Mouse (Mus musculus) embryo, embryonic 10.5 days (tissue): ENCODE measurements around the gene Gm20458.
A peak's percentile ranks its signal among the peaks of the same experiment; 100 is the strongest.

Experiments
- DNase-seq: peaks from one replicate; pipeline ENCODE4 v3.0.0-alpha.2; 2015; ENCODE audit warnings: low spot score

The Gm20458 gene

DNA sequence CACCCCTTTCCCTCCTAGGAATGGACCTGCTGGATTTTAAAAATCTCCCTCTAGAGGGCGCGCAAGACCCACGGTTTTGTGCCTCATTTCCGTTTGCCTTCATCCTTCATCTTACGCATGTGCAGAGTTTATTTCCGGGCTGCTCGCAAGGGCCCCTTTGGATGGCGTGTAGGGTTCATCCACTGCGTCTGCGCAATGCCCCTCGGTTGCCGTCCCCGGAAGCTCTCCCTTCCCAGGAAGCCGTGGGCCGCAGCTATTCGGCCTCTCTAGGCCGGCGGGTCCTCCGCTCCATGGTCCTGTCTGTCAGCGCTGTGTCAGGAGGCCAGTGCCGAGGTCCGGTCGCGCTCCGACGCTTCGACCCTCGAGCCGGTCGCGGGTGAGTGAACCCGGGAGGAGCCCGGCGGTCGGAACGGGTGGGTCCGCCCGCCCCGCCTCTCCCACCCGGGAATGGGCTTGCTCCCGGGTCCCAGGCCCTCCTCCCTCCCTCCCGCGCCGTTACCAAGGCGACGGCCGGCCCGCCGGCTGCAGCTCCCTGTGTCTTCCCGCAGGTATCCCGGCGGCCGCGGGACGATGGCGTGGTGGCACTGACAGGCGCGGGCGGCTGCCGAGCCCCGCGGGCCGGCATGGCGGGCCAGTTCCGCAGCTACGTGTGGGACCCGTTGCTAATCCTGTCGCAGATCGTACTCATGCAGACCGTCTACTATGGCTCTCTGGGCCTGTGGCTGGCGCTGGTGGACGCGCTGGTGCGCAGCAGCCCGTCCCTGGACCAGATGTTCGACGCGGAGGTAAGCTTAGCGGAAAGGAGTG lies at the start of gene Gm20458:
Gene Gm20458, plus strand, starts transcription at position 223 of the 807 bp plus-strand sequence.
- peak; percentile 98 for DNase-seq

DNA sequence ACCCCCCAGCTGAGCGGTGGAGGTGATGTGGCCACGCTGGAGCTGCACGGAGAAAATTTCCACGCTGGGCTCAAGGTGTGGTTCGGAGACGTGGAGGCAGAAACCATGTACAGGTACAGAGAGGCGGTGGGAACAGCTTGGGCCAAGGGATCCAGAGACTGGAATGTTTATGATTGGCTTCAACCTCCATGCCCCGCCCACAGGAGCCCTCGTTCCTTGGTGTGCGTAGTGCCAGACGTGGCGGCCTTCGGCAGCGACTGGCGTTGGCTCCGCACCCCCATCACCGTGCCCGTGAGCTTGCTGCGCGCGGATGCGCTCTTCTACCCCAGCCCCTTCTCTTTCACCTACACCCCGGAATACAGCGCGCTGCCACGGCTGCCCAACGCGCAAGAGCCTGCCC lies 46.6 kb upstream of the Gm20458 start:
- no peak for DNase-seq

DNA sequence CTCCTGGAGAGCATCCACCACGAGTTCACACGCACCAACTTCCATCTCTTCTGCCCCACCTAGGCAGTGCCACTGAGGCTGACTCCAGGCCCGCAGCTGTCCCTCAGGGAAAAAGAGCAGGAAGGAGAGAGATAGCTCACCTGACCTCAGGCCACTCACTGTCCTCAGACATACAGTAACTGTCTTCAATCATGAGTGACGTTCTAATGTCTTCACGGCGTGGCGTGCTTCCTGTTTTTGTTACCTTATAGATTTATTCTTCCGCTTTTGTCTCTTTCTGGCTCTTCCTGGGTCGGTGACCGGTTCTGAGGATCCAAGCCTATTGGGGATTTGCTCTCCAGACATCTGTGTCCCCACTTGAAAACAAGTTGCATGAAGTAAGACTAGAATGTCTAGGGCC lies 46.2 kb upstream of the Gm20458 start:
- DNase-seq, result no peak

DNA sequence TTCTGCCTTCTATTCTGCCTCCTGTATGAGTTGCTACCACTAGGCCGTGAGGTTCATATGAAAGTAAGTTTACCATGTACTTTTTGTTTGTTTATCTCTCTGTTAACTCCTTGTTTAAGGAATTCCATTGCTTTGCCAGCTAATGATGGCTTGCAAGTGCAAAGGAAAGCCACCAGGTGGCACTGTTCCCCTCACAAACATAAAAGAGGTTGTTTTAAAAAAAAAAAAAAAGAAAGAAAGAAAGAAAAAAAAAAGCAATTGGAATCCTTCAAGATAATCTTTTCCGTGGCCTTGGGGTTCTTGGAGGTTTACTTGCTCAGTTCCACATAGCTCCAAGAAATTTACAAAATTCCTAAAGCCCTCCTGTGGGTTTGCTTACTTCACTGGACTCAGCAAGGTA lies 43.6 kb upstream of the Gm20458 start:
- DNase-seq, result peak; percentile 68

DNA sequence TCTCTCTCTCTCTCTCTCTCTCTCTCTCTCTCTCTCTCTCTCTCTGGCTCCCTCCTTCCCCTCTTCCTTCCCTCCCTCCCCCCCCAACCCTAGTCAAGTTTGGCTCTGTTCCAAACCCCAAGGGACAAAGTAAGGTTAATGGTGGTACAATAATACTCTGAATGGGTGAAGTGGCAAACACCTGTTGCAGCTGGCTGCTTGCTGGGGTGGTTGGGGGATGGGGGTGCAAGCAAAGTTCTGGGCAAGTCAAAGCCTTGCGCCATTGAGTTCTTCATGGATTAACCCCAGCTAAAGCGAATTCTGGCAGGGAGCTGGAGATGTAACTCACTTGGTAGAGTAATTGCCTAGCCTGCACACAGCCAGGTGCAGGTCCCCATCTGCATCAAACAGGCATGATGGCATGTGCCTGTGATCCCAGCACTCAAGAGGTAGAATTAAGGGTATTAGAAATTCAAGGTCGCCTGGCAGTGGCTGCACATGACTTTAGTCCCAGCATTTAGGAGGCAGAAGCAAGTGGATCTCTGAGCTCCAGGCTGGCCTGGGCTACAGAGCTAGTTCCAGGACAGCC lies 42.4 kb upstream of the Gm20458 start:
- DNase-seq, result no peak

DNA sequence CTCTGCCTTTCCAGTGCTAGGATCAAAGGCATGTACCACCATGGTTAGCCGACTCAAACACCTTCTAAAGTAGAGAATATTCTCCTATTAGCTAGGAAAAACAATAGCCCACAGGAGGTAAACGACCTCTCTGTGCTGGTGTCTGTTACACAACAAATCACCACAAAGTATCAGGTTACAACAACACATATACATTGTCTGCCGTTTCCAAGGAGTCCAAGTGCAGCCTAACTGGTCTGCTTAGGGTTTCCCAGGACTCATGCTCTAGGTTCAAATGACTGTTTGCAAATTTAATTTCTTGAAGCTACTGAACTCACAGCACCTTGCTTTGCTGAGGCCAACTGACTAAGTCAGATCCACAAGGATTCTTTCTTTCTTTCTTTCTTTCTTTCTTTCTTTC lies 41.3 kb upstream of the Gm20458 start:
- DNase-seq, result no peak

DNA sequence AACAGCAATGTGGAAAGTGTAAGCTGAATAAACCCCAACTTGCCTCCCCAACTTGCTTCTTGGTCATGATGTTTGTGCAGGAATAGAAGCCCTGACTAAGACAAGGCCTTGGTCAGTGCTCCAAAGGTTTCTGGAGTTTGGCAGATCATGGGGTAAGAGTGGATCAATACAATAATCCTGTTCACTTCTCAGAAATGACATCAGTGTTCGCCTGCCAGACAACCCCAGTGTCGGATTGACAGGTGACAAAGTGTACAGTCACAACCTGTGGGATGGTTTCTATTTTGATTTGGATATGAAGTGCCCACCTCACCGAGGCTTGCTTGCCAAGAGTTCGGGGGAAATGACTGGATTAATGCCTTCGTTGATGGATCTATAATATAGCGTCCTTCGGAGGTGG lies 39.5 kb upstream of the Gm20458 start:
- DNase-seq, result no peak

DNA sequence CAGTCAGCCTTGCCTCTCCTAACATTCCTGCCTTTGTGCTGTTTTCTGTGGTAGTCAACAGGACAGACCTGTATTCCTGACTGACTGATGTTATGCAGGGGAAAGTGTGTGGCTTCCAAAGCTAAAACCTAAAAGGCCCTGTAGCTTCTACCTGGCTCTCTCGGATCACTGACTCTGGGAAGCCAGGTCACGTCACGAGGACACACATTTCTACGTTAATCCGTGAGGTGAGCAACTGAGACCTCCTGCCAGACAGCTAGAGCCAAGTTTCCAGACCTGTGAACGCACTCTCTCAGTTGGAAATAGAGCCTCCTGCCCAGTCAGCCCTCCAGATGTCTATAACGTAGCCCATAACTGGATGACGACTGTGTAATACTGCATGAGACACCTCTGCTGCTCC lies 38.8 kb upstream of the Gm20458 start:
- no peak for DNase-seq

DNA sequence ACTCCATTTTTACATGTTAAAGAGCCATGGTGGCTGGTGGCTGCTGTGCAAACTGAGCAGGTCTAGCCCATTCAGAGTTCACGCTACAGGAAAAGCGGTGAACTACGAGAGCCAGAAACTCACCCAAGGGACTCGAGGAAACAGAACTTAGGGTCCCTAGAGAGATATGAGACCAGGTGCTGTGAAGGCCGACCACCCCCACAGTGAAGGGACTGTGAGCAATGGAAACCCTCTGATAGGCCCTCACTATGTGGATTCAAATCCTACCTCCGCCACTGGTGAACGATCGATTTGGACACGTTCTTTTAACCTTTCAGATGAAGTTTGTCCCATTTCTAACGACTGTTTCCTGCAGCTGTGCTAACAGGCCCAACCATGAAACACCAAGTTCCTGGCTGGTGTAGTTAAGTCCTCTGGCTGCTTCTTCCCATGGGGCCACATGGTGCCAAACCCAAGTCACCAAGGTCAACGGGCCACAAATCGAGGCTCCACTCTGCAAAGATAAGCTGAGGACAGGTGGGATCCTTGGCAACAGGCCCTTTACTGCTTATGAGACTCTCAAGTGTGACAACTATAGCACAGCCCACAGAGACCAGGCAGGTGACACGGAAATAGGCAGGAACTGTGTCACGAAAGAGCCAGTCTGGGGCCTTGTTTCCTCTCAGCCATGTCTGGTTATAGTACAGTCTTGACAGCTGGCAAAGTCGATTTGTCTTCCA lies 37.9 kb upstream of the Gm20458 start:
- no peak for DNase-seq

DNA sequence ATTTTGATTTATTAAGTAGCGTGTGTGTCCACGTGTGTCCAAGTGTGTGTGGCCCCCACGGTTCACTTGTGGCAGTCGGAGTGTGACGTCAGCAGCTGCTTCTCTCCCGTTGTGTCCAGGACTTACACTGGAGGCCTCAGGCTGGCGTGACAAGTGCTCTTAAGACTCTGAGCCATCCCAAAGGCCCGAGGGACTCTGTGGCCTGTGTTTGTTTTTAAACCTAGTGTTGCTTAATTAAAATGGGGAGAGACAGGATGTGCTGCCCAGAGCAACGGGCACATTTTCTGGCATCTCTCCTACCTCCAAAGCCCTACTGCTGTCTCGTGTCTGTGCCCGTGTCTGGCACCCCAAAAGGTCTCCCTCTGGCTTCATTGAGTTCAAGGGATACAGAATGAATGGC lies 37.3 kb upstream of the Gm20458 start:
- no peak for DNase-seq

DNA sequence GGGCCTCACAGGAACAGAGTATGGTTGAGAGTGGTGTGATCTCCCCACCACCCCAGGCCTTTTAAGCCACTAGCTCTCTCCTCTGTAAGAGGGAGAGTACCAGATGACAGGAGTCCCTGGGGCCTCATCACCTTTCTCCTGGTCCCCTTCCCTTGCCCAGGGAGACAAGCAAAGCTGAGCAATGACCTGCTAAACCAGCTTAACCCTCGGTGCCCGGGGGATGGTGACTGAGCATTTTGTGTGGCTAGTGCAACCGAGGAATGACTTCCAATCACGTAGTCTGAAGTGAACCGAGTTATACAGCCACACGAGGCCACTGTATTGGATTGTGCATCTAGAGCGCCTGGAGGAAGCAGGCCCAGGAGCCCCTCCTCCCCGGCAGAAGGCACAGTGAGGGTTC lies 36.4 kb upstream of the Gm20458 start:
- DNase-seq, result no peak

DNA sequence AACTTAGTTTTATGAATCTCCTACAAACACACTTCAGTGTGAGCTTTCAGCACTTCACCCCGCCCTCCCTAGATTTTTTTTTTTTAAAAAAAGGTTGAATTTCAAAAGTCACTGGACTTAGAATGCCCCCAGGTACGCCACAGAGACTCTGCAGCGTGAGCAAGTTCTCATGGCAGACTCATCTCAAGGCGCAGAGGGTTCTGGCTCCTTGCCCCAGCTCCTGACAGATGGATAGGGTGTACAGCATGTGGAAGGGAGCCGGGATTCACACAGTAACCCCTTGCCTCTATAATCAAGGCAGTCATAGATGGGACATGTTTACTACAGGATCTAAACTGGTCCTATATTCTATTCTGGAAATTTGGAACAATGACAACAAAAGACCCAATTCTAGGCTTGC lies 35.4 kb upstream of the Gm20458 start:
- DNase-seq, result no peak

DNA sequence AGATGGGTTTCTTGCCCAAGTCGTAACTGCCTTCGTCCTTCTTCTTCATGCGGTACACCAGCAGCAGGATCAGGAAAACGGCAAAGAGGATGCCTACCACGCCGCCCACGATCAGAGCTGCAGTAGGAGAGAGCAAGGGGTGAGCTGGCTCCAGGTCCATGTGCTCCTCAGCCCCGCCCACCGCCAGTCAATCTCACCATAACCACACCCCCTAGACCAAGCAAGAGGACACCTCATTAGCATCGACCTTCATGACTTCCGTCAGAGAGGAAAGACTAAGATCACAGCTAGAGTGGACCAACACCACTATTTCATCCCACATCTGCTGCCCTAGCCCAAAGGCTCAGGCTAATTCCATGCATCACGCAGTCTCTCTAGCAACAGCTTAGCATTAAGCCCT lies 34.6 kb upstream of the Gm20458 start:
- DNase-seq, result peak; percentile 50

DNA sequence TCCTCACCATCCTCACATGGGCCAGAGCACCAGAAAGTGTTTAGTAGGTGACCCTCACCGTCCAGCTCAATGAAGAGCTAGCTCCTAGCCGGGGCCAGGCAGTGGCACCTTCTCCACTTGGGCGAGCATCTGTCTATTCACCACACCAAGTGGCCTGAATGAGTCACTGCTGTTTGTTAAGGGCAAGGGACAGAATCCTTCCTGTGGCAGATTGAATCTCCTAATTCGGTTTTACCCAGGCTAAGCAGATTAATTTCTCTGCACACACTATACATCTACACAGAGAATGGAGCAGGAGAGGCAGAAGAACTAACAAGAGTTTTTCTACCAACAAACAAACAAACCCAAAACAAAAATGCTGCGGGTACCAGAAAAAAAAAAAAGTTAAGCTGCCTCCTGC lies 33.8 kb upstream of the Gm20458 start:
- DNase-seq, result no peak

DNA sequence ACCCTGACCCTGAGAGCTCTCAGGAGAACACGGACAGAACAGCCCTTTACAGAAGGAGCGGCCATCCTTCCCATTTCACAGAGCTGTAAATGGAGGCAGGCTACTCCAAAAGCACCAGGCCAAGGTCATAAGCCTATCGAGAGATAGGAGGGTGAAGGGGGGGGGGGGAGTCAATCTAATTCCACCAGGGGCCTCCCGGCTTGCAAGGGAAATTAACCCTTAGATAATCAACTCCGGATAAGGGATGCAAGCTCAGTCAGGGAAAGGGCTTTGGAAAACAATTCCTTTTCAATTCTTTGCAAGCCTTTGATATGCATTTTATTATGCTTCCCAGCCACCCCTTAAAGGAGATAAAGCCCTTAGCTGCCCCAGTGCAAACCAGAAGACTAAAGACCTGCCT lies 32.3 kb upstream of the Gm20458 start:
- DNase-seq, result no peak

DNA sequence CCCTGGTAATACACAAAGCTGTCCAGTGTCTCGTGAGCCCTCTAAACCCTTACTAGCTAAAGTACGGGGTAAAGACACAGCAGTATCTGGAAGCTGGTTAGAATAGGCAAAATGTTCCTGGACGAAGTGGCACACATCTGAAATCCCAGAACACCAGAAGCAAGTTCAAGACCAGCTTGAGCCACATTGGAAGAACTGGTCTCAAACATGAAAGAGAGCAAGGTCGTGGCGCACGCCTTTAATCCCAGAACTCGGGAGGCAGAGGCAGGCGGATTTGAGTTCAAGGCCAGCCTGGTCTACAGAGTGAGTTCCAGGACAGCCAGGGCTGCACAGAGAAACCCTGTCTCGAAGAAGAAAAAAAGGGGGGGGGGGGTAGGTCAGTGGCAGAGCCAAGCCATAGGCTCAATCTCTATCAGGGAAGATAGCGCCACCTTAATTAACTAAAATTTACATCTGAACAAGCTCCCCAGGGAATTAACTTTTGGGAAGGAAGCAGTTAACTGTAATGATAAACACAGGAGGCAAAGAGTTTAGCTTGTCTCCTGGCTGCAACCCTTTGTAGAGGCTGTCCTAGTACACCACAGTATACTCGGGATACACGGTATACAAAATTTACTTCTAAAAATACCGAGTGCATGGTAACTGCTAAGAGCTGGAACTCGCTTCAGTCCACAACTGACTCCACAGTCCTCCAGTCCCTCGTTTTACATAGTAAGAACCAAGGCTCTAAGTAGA lies 30.7 kb upstream of the Gm20458 start:
- no peak for DNase-seq

DNA sequence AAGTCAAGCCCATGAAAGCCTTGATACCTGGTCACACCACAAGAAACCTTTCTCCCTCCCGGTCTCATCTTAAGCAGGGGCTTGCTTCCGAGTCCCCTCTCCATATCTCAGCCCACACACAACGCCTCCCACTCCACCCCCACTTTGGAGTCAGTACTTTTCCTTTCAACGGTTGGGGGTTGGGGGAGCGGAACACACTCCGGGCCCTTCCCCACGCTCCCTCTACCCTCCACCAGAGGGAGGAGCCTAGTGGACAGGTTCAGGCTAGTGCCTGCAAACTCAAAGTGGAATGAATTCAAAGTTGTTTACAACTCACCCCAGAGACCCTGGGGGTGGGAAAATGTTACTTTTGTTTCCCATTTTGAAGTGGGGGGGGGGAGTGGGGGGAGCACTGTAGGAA lies 30.1 kb upstream of the Gm20458 start:
- peak; percentile 44 for DNase-seq

DNA sequence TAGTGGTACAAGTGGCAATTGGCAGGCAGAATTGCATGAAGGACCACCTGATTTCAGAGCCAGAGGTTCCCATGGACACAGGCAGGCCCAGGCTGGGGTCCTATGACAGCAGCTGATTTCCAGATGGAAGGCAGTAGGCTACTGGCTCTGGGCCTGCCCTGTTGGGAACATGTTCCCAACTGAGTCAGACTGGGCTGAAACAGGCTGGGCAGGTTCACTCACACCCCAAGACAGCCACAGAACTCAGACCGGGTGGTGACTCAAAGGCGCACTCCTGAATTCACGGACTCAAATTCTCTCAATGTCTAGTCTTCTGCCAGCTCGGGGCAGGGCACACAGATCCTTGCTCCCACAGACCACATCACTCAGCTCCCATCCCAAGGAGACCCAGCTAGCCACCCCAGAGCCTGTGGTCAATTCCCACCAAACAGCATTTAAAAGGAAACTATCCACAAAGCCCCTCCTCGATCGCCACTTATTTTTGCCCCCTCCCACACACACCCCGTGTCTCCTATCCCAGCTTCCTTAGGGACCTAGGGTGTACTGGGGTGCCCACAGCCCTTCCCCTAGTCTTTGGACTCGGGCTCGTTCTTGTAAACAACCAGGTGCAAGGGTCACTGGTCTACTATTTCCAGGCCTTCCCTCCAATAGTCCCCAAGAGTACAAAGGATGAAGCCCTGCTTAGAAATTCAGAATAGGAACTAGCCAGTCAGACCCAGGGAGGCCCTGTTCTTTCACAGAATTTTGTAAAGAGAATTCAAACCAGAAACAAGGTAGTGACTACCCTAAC lies 28.9 kb upstream of the Gm20458 start:
- no peak for DNase-seq

DNA sequence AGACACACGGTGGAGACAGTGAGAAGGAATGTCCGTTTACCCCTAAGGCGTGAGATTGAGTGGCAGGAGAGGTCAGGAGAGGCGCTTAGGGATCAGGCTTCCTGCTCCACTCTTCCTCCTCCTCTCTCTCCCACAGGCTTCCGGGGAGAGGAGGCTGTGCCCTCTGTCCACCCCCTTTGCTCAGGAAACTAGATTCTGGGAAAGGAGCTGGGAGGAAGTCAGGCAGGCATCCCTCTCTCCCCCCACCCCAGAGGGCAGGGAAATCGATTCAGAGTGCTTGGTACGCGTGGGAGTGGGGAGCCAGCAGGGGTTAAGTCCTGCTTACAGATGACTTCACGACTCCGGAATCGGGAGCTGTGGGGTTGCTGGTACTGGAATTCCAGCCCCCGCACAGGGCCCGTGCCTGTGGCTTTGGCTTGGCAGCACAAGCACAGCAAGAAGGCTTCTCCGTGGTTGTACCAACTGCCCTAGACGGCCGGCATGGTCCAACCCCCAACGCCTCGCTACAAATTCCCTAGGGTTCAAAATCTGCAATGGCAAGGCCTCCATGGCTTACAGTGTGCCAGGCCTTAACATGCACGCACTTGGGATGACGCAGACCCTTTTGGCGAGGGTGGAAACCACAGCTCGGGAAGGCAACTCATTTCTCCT lies 28.1 kb upstream of the Gm20458 start:
- no peak for DNase-seq

DNA sequence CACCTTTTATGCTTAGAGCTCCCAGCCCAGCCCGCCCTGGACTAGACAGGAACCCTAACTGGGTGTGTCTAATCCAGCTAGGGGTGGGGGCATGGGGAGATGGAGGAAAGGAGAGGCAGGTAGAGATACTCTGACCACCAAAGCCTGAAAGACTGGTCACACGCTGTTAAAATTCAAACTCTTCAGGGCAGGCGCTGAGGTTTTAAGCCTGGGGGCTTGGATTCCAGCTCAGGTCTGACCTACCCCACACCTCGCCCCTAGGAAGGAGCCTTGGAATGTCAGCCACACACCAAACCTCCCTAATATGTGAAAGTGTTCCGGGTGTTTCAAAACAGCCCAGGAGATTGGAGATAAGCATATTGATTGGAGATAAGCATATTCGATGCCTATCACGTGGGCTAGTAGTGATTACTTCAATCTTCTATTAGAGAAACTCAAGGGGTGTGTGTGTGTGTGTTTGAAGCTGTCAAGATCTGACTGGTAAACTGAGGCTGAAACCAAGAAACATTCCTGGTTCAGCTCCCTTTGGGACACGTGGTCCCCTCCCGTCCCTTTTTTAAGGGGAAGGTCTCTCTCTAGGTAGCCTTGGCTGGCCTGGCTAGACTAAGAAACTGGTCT lies 27.4 kb upstream of the Gm20458 start:
- DNase-seq, result no peak

DNA sequence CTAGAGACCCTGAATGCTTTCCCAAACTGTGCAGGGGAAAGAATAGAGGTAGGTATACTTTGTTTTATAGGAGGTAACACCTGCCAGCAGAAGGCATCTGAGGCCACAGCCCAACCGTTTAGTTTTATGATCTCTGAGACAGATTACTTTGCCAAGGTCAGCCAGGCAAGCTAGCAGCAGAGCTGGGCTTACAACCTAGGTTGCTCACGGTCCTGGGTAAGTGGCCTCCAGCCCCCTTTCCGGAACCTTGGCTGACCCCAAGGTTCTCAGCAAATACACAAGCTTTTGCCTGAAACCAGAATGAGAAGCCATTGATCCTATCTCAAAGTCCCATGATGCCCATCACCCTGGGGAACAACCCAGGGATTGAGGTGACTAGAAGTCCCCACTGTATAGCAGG lies 26.1 kb upstream of the Gm20458 start:
- DNase-seq, result no peak
